Mouse (Mus musculus): ENCODE results near the gene Ypel4. TPM values are rescaled to one million over a fixed set of nuclear protein-coding genes. Genes with fewer than 3 reads are reported as not detected.
A peak's percentile ranks its signal among the peaks of the same experiment; 100 is the strongest.

Gene Ypel4
- polyA plus RNA-seq, 1 experiment, result 0.70 TPM

DNA sequence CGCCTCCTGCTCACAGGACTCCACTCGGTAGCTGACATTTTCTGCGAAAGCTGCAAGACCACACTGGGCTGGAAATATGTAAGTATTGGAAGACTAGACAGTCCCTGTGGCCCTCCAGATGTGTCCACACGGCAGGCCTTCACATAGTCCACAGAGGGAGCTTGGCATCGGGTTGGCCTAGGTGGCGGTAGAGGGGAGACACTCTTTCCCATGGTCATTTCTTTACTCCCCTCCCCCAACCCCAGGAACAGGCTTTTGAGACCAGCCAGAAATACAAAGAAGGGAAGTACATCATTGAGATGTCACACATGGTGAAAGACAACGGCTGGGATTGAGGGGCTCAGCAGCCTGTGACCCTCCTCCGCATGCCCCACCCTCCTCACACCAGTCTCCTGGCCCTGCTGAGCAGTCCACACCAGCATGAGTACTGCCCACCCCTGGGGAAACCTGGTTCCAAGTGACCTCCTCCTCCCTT, 3.6 kb downstream of the Ypel4 start:
- TF ChIP-seq CTCF (IDR thresholded peaks at IDR 0.05; ENCODE audit: low read depth, low read length), result no peak
- Histone ChIP-seq H3K27ac (ENCODE audit: insufficient read depth, low read depth, low read length) (no peak overlapping the region), H3K4me3 (ENCODE audit: insufficient read depth, low read length) (no peak overlapping the region), H3K4me1 (ENCODE audit: control insufficient read depth, insufficient read depth, low read length) (peaks cover 20% of the 10 kb centered on the region)

DNA sequence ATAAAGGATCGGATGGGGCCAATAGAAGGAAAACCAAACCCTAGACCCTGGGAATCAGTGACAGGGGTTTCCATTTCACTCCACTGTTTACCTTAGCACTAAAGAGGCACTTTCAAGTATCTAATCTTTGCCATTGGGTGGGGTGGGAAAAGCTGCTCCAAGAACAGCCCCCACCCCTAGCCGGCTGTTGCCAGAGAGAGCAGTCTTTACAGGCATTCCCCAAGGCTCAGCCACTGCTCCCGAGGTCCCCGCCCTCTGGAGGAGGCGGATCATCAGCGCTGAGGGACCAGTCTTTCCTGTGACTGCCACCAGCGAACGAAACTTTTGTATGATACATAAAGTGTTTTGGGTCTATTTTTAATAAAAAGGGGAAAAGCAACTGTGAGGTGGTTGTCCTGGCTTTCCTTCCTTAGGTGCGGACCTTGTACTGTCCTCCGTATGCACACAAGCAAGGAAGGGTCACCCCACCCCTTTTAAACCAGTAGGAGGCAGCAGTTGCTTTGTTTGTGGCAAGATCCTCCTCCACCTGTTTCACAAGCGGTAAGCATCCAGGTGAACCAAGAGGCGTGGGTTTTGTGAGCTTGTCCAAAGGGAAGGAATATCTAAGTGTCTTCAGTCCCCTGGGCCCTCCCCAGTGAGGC, 4.5 kb downstream of the Ypel4 start:
- Histone ChIP-seq H3K27ac (ENCODE audit: insufficient read depth, low read depth, low read length) (no peak overlapping the region), H3K4me1 (ENCODE audit: control insufficient read depth, insufficient read depth, low read length) (peaks cover 18% of the 10 kb centered on the region), H3K4me3 (ENCODE audit: insufficient read depth, low read length) (no peak overlapping the region)
- TF ChIP-seq CTCF (IDR thresholded peaks at IDR 0.05; ENCODE audit: low read depth, low read length) (no peak), POLR2A (IDR thresholded peaks at IDR 0.05; ENCODE audit: borderline replicate concordance, low read depth, low read length) (no peak)

DNA sequence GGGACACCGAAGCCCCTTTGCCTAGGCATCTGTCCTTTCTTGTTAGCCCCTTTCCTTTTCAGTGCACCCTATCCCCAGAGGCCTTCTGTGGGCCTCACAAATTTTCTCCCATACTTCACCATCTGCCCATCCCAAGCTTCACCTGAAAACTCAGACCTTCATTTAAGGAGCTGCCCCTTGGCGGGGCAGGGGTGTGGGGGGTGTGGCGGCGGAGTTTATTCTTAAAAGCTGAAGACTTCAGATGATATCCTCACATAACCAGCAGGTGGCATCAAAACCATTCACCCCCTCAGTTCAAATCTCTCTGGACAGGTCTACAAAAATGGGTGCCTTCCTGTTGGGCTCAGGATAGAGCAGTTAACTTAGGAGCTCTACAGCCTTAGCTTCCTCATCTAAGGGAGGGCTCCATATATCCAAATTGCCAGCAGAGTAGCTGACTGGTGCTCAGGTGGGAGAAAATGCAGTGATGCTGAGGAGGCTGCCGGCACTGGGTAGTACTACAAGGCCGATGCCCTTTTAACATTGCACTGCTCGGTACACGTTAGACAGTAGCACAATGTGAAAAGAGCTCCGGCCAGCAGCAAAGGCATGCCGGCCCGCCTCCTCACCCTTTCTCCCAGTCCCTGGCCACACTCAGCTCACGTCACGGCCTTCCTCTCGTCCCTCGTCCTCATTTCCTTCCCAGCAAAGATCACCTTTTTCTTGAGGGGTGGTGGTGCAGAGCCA, 6.9 kb downstream of the Ypel4 start:
- H3K4me3 ChIP-seq (ENCODE audit: insufficient read depth, low read length), result no peak overlapping the region
- TF ChIP-seq CTCF (IDR thresholded peaks at IDR 0.05; ENCODE audit: low read depth, low read length) (no peak), POLR2A (IDR thresholded peaks at IDR 0.05; ENCODE audit: borderline replicate concordance, low read depth, low read length) (no peak)
- peaks cover 8% of the 10 kb centered on the region for H3K4me1 ChIP-seq (ENCODE audit: control insufficient read depth, insufficient read depth, low read length)
- H3K27ac ChIP-seq (ENCODE audit: insufficient read depth, low read depth, low read length), result no peak overlapping the region

DNA sequence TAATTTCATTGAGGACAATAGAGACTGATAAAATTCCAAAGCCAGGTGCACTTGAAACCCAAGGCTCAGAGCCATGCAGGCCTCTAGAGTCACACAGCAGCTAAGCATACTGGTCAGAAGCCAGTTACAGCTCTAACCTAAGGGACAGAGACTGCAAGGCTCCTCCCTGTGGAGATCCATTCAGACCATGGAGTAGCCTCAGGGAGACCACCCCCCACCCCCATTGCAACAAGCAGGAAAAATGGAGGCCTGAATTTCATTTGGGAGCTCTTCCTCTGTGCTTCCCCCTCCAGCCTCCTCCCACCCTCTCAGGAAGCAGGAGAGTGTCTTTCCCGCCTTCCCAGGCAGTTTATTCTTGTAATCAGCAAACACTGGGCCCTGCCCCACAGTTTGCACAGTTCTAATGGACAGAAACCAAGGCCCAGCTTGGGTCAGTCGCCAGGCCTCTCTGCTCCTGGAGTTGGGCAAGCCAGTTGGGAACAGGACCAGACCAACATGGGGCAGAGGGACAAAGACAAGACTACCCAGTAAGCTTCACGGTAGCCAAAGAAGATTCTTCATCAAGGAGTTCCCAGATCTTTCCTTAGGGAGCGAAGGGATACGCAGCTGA, 8.1 kb downstream of the Ypel4 start:
- TF ChIP-seq POLR2A (IDR thresholded peaks at IDR 0.05; ENCODE audit: borderline replicate concordance, low read depth, low read length) (no peak), CTCF (IDR thresholded peaks at IDR 0.05; ENCODE audit: low read depth, low read length) (no peak)
- Histone ChIP-seq H3K4me3 (ENCODE audit: insufficient read depth, low read length) (no peak overlapping the region), H3K4me1 (ENCODE audit: control insufficient read depth, insufficient read depth, low read length) (peaks cover 8% of the 10 kb centered on the region), H3K27ac (ENCODE audit: insufficient read depth, low read depth, low read length) (no peak overlapping the region)

DNA sequence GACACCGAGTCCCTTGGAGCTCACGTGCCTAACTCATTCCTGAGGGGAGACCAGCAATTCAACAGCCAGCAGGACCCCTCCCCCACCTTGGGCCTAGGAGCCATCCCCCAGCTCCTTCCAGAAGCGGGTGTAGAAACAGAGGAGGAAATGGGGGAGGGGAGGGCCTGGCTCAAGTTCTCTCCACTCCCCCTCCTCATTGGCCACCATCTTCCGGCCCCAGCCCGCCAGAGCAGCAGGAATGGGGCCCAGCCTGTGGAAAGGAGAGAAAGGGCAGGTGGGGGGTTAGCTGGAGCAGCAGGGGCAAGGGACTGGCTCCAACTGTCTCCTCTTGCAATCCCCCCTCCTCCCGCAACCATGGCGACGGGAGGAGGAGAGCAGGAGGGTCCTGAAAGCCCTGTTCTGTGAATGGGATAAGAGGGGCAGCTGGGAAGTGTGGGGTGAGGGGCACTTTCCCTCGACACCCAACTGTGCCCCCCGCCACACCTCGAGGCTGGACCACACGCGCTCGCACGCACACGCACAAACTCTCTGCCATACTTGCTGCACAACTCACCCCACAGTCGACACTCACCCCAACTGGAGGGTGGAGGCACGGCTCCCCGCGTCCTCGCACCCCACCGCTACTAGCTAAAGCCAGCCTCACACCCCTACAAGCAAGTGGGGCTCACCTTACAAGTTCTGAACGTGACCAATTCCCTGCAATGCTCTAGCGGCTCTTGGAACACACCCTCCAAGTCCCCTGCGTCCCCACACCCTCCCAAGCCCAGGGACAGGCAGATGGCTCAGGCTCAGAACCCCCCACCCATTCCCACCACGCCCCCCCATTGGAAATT, 8.8 kb downstream of the Ypel4 start:
- TF ChIP-seq POLR2A (IDR thresholded peaks at IDR 0.05; ENCODE audit: borderline replicate concordance, low read depth, low read length) (no peak), CTCF (IDR thresholded peaks at IDR 0.05; ENCODE audit: low read depth, low read length) (no peak)
- Histone ChIP-seq H3K27ac (ENCODE audit: insufficient read depth, low read depth, low read length) (no peak overlapping the region), H3K4me1 (ENCODE audit: control insufficient read depth, insufficient read depth, low read length) (peaks cover 8% of the 10 kb centered on the region), H3K4me3 (ENCODE audit: insufficient read depth, low read length) (peak overlapping the region; percentile 60)

DNA sequence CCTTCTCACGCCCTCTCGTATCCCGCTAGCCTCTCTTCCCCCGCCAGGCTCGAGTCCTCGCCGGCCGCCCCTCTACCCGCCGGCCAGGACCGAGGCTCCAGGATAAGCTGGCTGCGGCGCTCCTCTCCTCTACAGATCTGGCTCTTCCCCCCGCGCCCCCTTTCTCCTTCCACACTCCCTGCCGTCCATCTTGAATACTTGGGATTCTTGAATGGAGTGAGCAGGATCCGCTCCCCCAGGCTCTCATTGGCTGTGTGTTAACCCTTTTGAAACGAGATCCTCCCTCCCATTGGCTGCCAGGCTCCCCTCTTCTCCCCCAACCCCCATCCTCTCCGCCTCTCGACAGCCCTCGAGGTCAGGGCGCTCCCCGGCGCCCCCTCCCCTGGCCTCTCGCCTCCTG, 9.7 kb downstream of the Ypel4 start, which contains the start of gene Gm19426:
Gene Gm19426 (minus strand): TSS at position 95 of the 400 bp plus-strand sequence.
- no peak within 1 kb of the TSS for H3K27ac ChIP-seq (ENCODE audit: insufficient read depth, low read depth, low read length)
- TF ChIP-seq POLR2A (IDR thresholded peaks at IDR 0.05; ENCODE audit: borderline replicate concordance, low read depth, low read length) (no peak), CTCF (IDR thresholded peaks at IDR 0.05; ENCODE audit: low read depth, low read length) (no peak)
- H3K4me3 ChIP-seq (ENCODE audit: insufficient read depth, low read length), result peak within 1 kb of the TSS; percentile 60
- H3K4me1 ChIP-seq (ENCODE audit: control insufficient read depth, insufficient read depth, low read length), result peaks cover 8% of the 10 kb centered on the region

DNA sequence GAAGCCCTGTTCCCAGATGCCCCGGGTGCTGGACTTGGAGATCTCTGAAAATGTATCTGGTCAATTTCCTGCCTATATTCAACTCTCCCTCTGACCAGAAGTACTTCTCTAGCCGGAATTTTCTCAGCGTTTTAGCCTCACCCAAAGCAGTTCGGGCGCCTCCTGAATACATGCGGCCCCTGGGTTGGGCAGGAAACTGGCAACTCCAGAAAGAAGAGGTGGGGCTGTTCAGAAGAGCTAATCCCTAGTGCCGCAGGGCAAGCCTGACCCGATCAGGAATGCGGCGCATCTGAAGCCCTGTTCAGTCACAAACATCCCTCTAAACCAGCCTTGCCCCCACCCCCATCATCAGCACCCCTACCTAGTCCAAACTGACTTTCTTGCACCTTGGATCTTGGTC, 10.3 kb downstream of the Ypel4 start:
- peaks cover 6% of the 10 kb centered on the region for H3K4me1 ChIP-seq (ENCODE audit: control insufficient read depth, insufficient read depth, low read length)
- no peak overlapping the region for H3K4me3 ChIP-seq (ENCODE audit: insufficient read depth, low read length)
- no peak overlapping the region for H3K27ac ChIP-seq (ENCODE audit: insufficient read depth, low read depth, low read length)
- no peak for TF ChIP-seq POLR2A (IDR thresholded peaks at IDR 0.05; ENCODE audit: borderline replicate concordance, low read depth, low read length)
- no peak for TF ChIP-seq CTCF (IDR thresholded peaks at IDR 0.05; ENCODE audit: low read depth, low read length)

DNA sequence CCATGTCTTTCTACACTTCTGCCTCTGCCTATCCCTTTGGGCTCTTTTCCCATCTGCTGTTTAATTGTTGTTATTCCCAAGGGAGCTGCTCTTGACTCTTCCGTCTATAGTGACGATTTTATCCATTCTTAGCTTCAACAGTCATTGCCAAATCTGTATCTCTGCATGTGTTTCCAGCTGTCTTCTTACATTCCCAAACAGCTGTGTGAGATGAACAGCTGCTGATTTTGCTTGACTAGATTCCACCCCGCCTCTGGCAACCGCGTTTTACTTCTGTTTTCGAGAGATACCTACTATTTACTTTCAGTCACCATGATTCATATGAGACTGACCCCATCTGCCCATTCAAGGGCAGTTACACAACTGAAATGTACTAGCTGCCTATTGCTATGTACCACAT, 16.3 kb downstream of the Ypel4 start:
- H3K4me3 ChIP-seq (ENCODE audit: insufficient read depth, low read length), result no peak overlapping the region
- no peaks in the 10 kb centered on the region for H3K4me1 ChIP-seq (ENCODE audit: control insufficient read depth, insufficient read depth, low read length)
- TF ChIP-seq CTCF (IDR thresholded peaks at IDR 0.05; ENCODE audit: low read depth, low read length) (no peak), POLR2A (IDR thresholded peaks at IDR 0.05; ENCODE audit: borderline replicate concordance, low read depth, low read length) (no peak)
- no peak overlapping the region for H3K27ac ChIP-seq (ENCODE audit: insufficient read depth, low read depth, low read length)

DNA sequence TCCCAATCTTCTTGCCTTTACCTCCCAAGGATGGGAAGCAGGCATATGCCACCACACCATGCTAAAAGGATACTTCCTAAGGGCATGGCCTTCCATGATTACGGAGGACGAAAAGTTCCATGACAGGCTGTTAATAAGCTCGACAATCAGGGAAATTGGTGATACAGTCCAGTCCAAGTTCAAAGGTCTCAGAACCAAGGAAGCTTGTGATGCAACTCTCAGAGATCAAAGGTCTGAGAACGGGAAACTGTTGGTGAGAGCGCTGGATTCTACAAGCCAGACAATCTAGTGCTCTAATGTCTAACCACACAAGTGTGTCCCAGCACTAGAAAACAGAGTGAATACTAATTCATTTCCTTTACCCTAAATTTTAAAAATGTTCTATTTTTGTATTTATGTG, 22.4 kb downstream of the Ypel4 start:
- no peaks in the 10 kb centered on the region for H3K4me1 ChIP-seq (ENCODE audit: control insufficient read depth, insufficient read depth, low read length)
- H3K27ac ChIP-seq (ENCODE audit: insufficient read depth, low read depth, low read length), result no peak overlapping the region
- TF ChIP-seq CTCF (IDR thresholded peaks at IDR 0.05; ENCODE audit: low read depth, low read length) (no peak), POLR2A (IDR thresholded peaks at IDR 0.05; ENCODE audit: borderline replicate concordance, low read depth, low read length) (no peak)
- no peak overlapping the region for H3K4me3 ChIP-seq (ENCODE audit: insufficient read depth, low read length)

Data from bone marrow macrophage, adult 2 months (primary cell).